Mouse (Mus musculus) megakaryocyte, embryonic 14.5 days (primary cell): ENCODE results near the gene Mrc2.

Source experiments
- FLI1 ChIP-seq: IDR thresholded peaks from 2 replicates; pipeline ENCODE4 v1.6.1; 2012; ENCODE audit warnings: low read length, inconsistent platforms, mixed read lengths
- GATA1 ChIP-seq: IDR thresholded peaks from 3 replicates; pipeline ENCODE4 v1.6.1; 2012; ENCODE audit warnings: mixed read lengths, low read length, inconsistent platforms, borderline replicate concordance

- no peak for TF ChIP-seq FLI1
- TF ChIP-seq GATA1, result no peak
Measured at GRCm38 (mm10) chr11:105270155-105270554, 22.3 kb upstream of the Mrc2 start.
